13 mouse cellular contexts compared by ENCODE assay signal in the genomic region with DNA sequence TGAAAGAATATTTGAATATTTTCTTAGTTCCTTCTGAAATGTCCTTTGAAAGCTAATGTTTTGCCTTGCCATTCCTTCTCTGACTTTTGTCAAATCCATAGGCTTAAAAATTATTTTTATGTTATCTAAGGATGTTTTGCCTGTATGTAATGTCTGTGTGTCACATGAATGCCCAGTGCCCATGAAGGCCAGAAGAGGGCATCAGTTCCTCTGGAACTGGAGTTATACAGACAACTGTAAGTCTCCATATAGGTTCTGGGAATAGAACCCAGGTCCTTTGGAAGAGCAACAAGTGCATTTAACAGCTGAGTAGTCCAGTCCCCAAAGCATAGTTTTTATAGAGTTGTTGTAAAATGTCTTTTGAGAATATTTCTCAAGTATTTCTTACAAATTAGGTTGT. TPM values are rescaled to one million over a fixed set of nuclear protein-coding genes. Genes with fewer than 3 reads are reported as not detected.
DNase-seq lines count a peak whose midpoint lies in the region; ATAC-seq and TF ChIP-seq lines count a peak whose summit lies in the region.
"Had no signal": no experiment of that assay in that cellular context is flagged by ENCODE, and none has a peak within 500 bp of the region (broad histone marks: within the 10 kb centered on the region; RNA-seq: fewer than 3 reads in every experiment).

No protein-coding gene starts in this region.

- H3K27ac ChIP-seq in liver, embryonic 11.5 days (ENCODE audit: low read depth, low read length): no peak overlapping the region
- H3K27ac ChIP-seq: embryonic facial prominence, embryonic 10.5 days; macrophage; neural tube, embryonic 13.5 days had no signal

- DNase-seq in embryo, embryonic 10 days (ENCODE audit: low spot score): peak; percentile 17
- DNase-seq in embryo, embryonic 9.5 days (ENCODE audit: extremely low spot score): no peak
- peak; percentile 32 for DNase-seq in liver
- DNase-seq in liver, embryonic 11.5 days (ENCODE audit: low spot score): no peak
- DNase-seq in Patski (ENCODE audit: low read depth, low spot score): no peak
- DNase-seq in ovary, adult 18-20 months (ENCODE audit: low spot score): no peak
- DNase-seq: heart, postnatal 10 days had no signal

- H3K4me2 ChIP-seq in liver, embryonic 11.5 days: no peak overlapping the region
- H3K4me2 ChIP-seq: neural tube, embryonic 13.5 days had no signal

- no peak for ATAC-seq in liver, embryonic 11.5 days (replicated peaks; ENCODE audit: low FRiP score)
- ATAC-seq in Patski: no peak
- ATAC-seq in megakaryocyte, adult 5-6 weeks (ENCODE audit: poor library complexity, severe bottlenecking): peak; percentile 66
- ATAC-seq in inflammation-experienced regulatory T-cells, adult 6 months: no peak

- H3K9ac ChIP-seq in liver, embryonic 11.5 days (ENCODE audit: low read depth, low read length): no peak overlapping the region
- H3K9ac ChIP-seq: neural tube, embryonic 13.5 days had no signal

- no peaks in the 10 kb centered on the region for H3K36me3 ChIP-seq in liver, embryonic 11.5 days (ENCODE audit: control insufficient read depth, insufficient read depth, low read length)
- H3K36me3 ChIP-seq: embryonic facial prominence, embryonic 10.5 days; neural tube, embryonic 13.5 days had no signal

- CTCF ChIA-PET in Patski (lab: Charles Lee): interaction anchor here (0.9 to 3.2 kb wide), 2 partner anchors 10 to 12 kb away, joined by 3 to 9 read pairs; no protein-coding TSS in a partner anchor

- TF ChIP-seq CTCF in Patski (IDR thresholded peaks at IDR 0.05): peak; percentile 59

- H3K4me3 ChIP-seq in liver, embryonic 11.5 days (ENCODE audit: low read depth, low read length): no peak overlapping the region
- H3K4me3 ChIP-seq: embryonic facial prominence, embryonic 10.5 days; neural tube, embryonic 13.5 days had no signal

- in situ Hi-C loops in Patski (cut with MboI; ENCODE audit: low pct_unique_long_range_greater_than_20kb): no loop called here

- no peaks in the 10 kb centered on the region for H3K27me3 ChIP-seq in liver, embryonic 11.5 days (replicated peaks; ENCODE audit: control insufficient read depth, insufficient read depth, low read length)
- no peaks in the 10 kb centered on the region for H3K27me3 ChIP-seq in Patski
- H3K27me3 ChIP-seq: neural tube, embryonic 13.5 days had no signal

- no peaks in the 10 kb centered on the region for H3K4me1 ChIP-seq in liver, embryonic 11.5 days (replicated peaks; ENCODE audit: control insufficient read depth, insufficient read depth, low read length)
- H3K4me1 ChIP-seq: embryonic facial prominence, embryonic 10.5 days; neural tube, embryonic 13.5 days had no signal

- POLR2A ChIA-PET in Patski (lab: Charles Lee): no interaction called here

- H3K9me3 ChIP-seq in liver, embryonic 11.5 days (ENCODE audit: control insufficient read depth, low read length): no peaks in the 10 kb centered on the region
- H3K9me3 ChIP-seq: embryonic facial prominence, embryonic 10.5 days had no signal

RNA-seq across cellular contexts. Expression of a gene that starts 15.0 kb away (rescaled TPM):
- 0.52 and 0.53 TPM in 2 replicates for polyA plus RNA-seq in liver, embryonic 11.5 days (2014; fragmentation: Nextera tagmentation; extraction: Ambion mirVana)
- polyA plus RNA-seq in Patski (2021): 1.7 TPM
- not detected in 2 replicates for total RNA-seq in megakaryocyte, adult 5-6 weeks (2015)
- total RNA-seq in megakaryocyte, adult 5-6 weeks (2017): 0.73 TPM in 1 of 2 replicates, not detected in the other
- polyA plus RNA-seq in inflammation-experienced regulatory T-cells, adult 6 months (2017; shearing (Covaris generic)): not detected
- total RNA-seq: heart, postnatal 10 days had no signal
- polyA plus RNA-seq: macrophage; small intestine, adult 2 months had no signal

RNA-seq across cellular contexts. Expression of a gene that starts 36.6 kb away (rescaled TPM):
- polyA plus RNA-seq in liver, embryonic 11.5 days (2014; fragmentation: Nextera tagmentation; extraction: Ambion mirVana): 183 and 193 TPM in 2 replicates
- polyA plus RNA-seq in Patski (2021): 19.8 TPM
- total RNA-seq in megakaryocyte, adult 5-6 weeks (2015): 20.5 and 21.5 TPM in 2 replicates
- 15.3 and 16.1 TPM in 2 replicates for total RNA-seq in megakaryocyte, adult 5-6 weeks (2017)
- polyA plus RNA-seq in inflammation-experienced regulatory T-cells, adult 6 months (2017; shearing (Covaris generic)): 10 to 100 TPM; 34.8 to 43.8 (median 35.7) TPM

RNA-seq across cellular contexts. Expression of a gene that starts 38.2 kb away (rescaled TPM):
- 18.7 and 19.2 TPM in 2 replicates for polyA plus RNA-seq in liver, embryonic 11.5 days (2014; fragmentation: Nextera tagmentation; extraction: Ambion mirVana)
- 36.4 TPM for polyA plus RNA-seq in Patski (2021)
- total RNA-seq in megakaryocyte, adult 5-6 weeks (2015): 0.36 and 0.96 TPM in 2 replicates
- total RNA-seq in megakaryocyte, adult 5-6 weeks (2017): 0.55 and 0.77 TPM in 2 replicates
- under 1 TPM in 1 of 3 experiments, not detected in 2; 0.11 TPM for polyA plus RNA-seq in inflammation-experienced regulatory T-cells, adult 6 months (2017; shearing (Covaris generic))

Comparison
In these comparisons a context has a peak if more than half of its experiments do, and no peak if none do; other contexts are left out.
1. DNase-seq: peak in embryo, embryonic 10 days (single experiment) and liver (single experiment); none in embryo, embryonic 9.5 days (single experiment), liver, embryonic 11.5 days (single experiment), Patski (single experiment) and ovary, adult 18-20 months (single experiment).
2. RNA of a gene that starts 38.2 kb away (polyA plus RNA-seq): 36.4 TPM in Patski (single experiment) and 18.7 to 19.2 TPM in liver, embryonic 11.5 days; 0.11 TPM in inflammation-experienced regulatory T-cells, adult 6 months; every median in the first group is over 10 times any median in the second.